26 mouse cellular contexts compared by ENCODE assay signal in genomic region chr8:15634769-15635366, GRCm38 (mm10).
A peak's percentile ranks its signal among the peaks of the same experiment; 100 is the strongest.
DNase-seq lines count a peak whose midpoint lies in the region; TF ChIP-seq lines count a peak whose summit lies in the region.
"Had no signal": no experiment of that assay in that cellular context is flagged by ENCODE, and none has a peak within 500 bp of the region (broad histone marks: within the 10 kb centered on the region; RNA-seq: fewer than 3 reads in every experiment).

No protein-coding gene starts in this region.

- H3K27me3 ChIP-seq in cerebellum, adult 2 months (ENCODE audit: control insufficient read depth, insufficient read depth, low read length) = no peaks in the 10 kb centered on the region
- H3K27me3 ChIP-seq: embryonic facial prominence, embryonic 15.5 days; forebrain, embryonic 13.5 days; heart, embryonic 13.5 days; limb, embryonic 13.5 days; megakaryocyte, embryonic 14.5 days; midbrain, embryonic 12.5 days; neural tube, embryonic 15.5 days; stomach, embryonic 15.5 days had no signal

- H3K4me3 ChIP-seq in cerebellum, adult 2 months (replicated peaks; ENCODE audit: insufficient read depth, low read depth, low read length) = no peak overlapping the region
- H3K4me3 ChIP-seq: embryonic facial prominence, embryonic 10.5 days; embryonic facial prominence, embryonic 15.5 days; forebrain, embryonic 13.5 days; heart, embryonic 13.5 days; hindbrain, embryonic 10.5 days; limb, embryonic 13.5 days; megakaryocyte, embryonic 14.5 days; midbrain, embryonic 12.5 days; neural tube, embryonic 15.5 days; stomach, embryonic 15.5 days had no signal

- TF ChIP-seq CTCF in cerebellum, adult 2 months (IDR thresholded peaks at IDR 0.05; ENCODE audit: borderline replicate concordance, insufficient read depth, low read depth, low read length) = no peak

- H3K27ac ChIP-seq in cerebellum, adult 2 months (ENCODE audit: insufficient read depth, low read length) = no peak overlapping the region
- H3K27ac ChIP-seq: embryonic facial prominence, embryonic 10.5 days; embryonic facial prominence, embryonic 15.5 days; forebrain, embryonic 13.5 days; heart, embryonic 13.5 days; hindbrain, embryonic 10.5 days; limb, embryonic 13.5 days; midbrain, embryonic 12.5 days; neural tube, embryonic 15.5 days; stomach, embryonic 15.5 days had no signal

- WGBS in cerebellum, adult 2 months = 11% methylated on average over 4 of the region's 4 CpGs

- intact Hi-C loops in left cerebral cortex, postnatal 4 days (cut with DNase I) = no loop called here
- intact Hi-C loops in left cerebral cortex, postnatal 25 days (cut with DNase I) = no loop called here

- TF ChIP-seq POLR2A in cerebellum, adult 2 months (IDR thresholded peaks at IDR 0.05; ENCODE audit: borderline replicate concordance, insufficient read depth, low read length) = no peak

- DNase-seq in left cerebral cortex, postnatal 4 days = peak; percentile 9
- no peak for DNase-seq in left cerebral cortex, postnatal 25 days (ENCODE audit: low spot score in 2 of 2)
- DNase-seq in cerebellum, adult 11 months = peak; percentile 28
- peak; percentile 69 to 86 for DNase-seq in cerebellum, adult 2 months
- DNase-seq in cerebellum, postnatal 14 days = peak; percentile 44 to 72
- no peak for DNase-seq in gastrocnemius, adult 8-10 months (ENCODE audit: low spot score in 2 of 2)
- no peak for DNase-seq in heart, postnatal 4 days
- no peak for DNase-seq in layer of hippocampus, adult 11-12 months (ENCODE audit: low spot score)
- DNase-seq: adrenal gland, adult 8-10 months; B cell, adult 2 months; gastrocnemius, postnatal 36 days; heart, postnatal 10 days; kidney, adult 9 months; kidney, postnatal 10 days; lung, postnatal 36 days; right cerebral cortex, postnatal 25 days had no signal

- H3K4me1 ChIP-seq in cerebellum, adult 2 months (ENCODE audit: control insufficient read depth, insufficient read depth, low read length) = 0 out of 2 replicates have a peak, but pooled peaks cover 2% of the 10 kb centered on the region
- H3K4me1 ChIP-seq: embryonic facial prominence, embryonic 10.5 days; embryonic facial prominence, embryonic 15.5 days; forebrain, embryonic 13.5 days; heart, embryonic 13.5 days; hindbrain, embryonic 10.5 days; limb, embryonic 13.5 days; megakaryocyte, embryonic 14.5 days; midbrain, embryonic 12.5 days; neural tube, embryonic 15.5 days; stomach, embryonic 15.5 days had no signal

Comparison
In these comparisons a context has a peak if more than half of its experiments do, and no peak if none do; other contexts are left out.
1. DNase-seq: peak in left cerebral cortex, postnatal 4 days (single experiment), cerebellum, adult 11 months (single experiment), cerebellum, adult 2 months (2 of 2) and cerebellum, postnatal 14 days (2 of 2); none in left cerebral cortex, postnatal 25 days (0 of 2), gastrocnemius, adult 8-10 months (0 of 2), heart, postnatal 4 days (single experiment) and layer of hippocampus, adult 11-12 months (single experiment).